Mouse (Mus musculus) adrenal gland, postnatal 10 days (tissue): ENCODE measurements around the gene Gm6217. TPM values are rescaled to one million over a fixed set of nuclear protein-coding genes. Genes with fewer than 3 reads are reported as not detected.

ENCODE experiments used
- total RNA-seq, 2 experiments: library from RNA; stranded (reverse); gene quantifications; 2 replicates each; pipeline ENCODE4 v1.2.3; 2021

Gm6217 gene
- total RNA-seq, 2 experiments from 2014 or later, result not detected

Other genes starting within 250 kb of the Gm6217 start
- 100 to 1,000 TPM; 135 to 162 TPM for gene Mff, start 206.5 kb downstream of the Gm6217 start, total RNA-seq
- gene Tm4sf20, start 162.9 kb downstream of the Gm6217 start, total RNA-seq, result not detected
- not detected for gene Gm47791, start 160.2 kb downstream of the Gm6217 start, total RNA-seq
- gene Agfg1, start 91.9 kb downstream of the Gm6217 start, total RNA-seq, result 10 to 100 TPM; 43.1 TPM
- gene A030005L19Rik, start 18.1 kb downstream of the Gm6217 start, total RNA-seq, result not detected
- gene A030014E15Rik, start 6.5 kb downstream of the Gm6217 start, total RNA-seq, result not detected
- gene A030003K21Rik, start 12.0 kb upstream of the Gm6217 start, total RNA-seq, result not detected
- gene Gm7544, start 24.6 kb upstream of the Gm6217 start, total RNA-seq, result not detected
- not detected for gene Gm47955, start 28.9 kb upstream of the Gm6217 start, total RNA-seq
- gene Gm47959, start 69.1 kb upstream of the Gm6217 start, total RNA-seq, result not detected
- under 1 TPM; 0.15 to 0.36 TPM for gene Slc19a3, start 107.0 kb upstream of the Gm6217 start, total RNA-seq
- not detected for gene Krtap28-10, start 111.1 kb upstream of the Gm6217 start, total RNA-seq
- not detected for gene Gm47969, start 113.5 kb upstream of the Gm6217 start, total RNA-seq
- gene A030005K14Rik, start 128.0 kb upstream of the Gm6217 start, total RNA-seq, result not detected
- not detected for gene Krtap28-13, start 129.5 kb upstream of the Gm6217 start, total RNA-seq
- not detected for gene Ccl20, start 185.4 kb upstream of the Gm6217 start, total RNA-seq
- gene Daw1, start 228.4 kb upstream of the Gm6217 start, total RNA-seq, result not detected